Mouse (Mus musculus) cerebellum, postnatal 25 days (tissue): ENCODE data around the gene Zbtb21.
A peak's percentile ranks its signal among the peaks of the same experiment; 100 is the strongest.
"Not testable (repeated sequence)": the region's sequence is repeated elsewhere in the genome, so short reads cannot be mapped to it uniquely, and the experiment has no call there.

ENCODE experiments used
- DNase-seq, 2 experiments: peaks; one replicate each; pipeline ENCODE4 v3.0.0; 2021; ENCODE audit warnings: mixed read lengths in 2 of 2

The Zbtb21 gene

GRCm38 (mm10) chr16:97962151-97962948 is at the start of gene Zbtb21, which contains the start of gene C2cd2:
Gene Zbtb21 (minus strand): TSS chr16:97962622.
Gene C2cd2 (minus strand): TSS chr16:97962598.
- peak; percentile 98 to 99 for DNase-seq

DNA sequence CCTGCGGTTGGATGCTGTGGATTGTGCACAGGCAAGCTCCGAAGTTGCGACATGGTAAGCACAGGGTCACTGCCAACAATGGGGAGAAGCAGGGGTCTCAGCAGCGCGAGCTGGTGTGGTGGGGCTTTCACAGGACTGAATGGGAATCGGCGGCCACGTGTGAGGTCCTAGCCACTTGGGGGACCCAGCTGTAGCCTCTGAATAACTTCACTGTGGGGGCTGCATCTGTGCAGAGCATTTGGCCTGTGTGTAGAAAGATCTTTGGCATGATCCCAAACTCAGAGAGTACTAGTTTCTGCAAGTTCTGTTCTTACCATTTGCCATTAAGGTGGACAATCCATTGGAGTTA is 34.9 kb upstream of the Zbtb21 start:
- not testable (repeated sequence) for DNase-seq

DNA sequence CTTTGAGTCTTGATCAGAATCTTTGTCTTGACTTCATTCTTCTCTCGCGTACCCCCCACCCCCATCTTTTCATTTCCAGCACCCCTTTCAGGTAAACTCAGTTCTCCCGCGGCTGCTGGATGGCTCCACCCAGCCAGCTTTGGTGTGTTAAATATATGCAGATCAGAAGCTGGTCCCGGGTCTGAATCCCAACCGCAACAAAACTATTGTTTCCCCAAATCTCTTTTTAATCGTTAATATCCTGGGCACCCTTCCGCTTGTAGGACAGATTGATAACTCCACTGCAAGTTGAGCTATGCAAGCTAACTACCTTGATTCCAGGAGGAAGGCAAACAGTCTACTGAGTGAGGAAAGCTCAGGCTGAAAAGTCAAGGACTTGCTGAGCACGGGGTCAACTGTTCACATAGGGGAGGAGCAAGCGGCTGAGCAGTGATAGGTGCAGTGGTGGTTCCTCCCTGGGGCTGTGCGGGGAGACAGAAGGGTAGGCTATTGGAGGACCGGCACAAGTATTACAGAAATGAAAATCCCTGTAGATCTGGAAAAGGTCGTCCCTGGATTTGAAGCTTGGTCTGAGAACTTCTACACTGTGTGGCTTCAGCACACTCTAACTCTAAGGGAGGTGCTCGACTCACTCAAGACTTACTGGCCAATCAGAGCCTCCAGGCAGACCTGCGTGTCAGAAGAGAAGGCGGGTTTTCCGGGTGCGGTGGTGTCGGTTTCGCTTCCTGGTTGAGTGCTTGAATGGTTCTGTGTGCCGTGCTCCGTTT is 34.4 kb upstream of the Zbtb21 start, which contains the start of gene B230307C23Rik:
B230307C23Rik (plus strand) TSS at position 700 of the 767 bp plus-strand sequence.
- DNase-seq = peak; percentile 78 to 83

DNA sequence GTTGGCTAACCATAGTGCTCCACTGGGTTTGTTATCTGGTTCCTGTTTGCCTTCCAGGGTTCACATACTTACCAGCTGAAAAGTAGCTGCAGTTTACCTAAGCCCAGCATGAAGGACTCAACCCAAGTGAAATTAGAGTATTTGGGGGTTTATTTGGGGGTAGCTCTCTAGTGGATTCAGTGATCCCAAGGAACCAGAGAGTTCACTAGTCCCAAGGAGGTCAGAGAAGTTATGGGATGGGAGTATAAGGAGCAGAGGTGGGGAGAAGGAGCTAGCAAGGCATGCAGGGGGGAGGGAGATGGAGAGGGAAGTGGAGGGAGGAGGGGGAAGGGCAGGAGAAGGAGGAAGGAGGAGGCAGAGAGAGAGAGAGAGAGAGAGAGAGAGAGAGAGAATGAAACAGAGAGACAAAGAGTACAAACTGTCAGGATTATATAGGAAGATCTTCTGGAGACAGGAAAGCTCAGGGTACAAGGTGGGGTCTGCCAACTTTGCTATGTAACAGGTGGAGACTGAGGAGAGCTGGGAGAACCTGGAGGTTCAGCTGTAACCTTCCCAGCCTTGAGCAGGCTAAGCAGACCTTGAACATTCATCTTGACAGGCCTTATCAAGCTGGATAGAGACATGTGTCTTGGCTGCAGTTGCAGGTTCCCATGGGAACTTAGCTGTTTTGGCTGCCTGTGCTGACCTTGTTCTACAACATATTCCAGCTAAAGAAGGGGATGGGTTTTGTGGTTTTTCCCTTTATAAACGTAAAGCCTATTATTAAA is 33.6 kb upstream of the Zbtb21 start:
- no peak for DNase-seq

GRCm38 (mm10) chr16:97992477-97992876 is 30.1 kb upstream of the Zbtb21 start:
- DNase-seq = not testable (repeated sequence)

DNA sequence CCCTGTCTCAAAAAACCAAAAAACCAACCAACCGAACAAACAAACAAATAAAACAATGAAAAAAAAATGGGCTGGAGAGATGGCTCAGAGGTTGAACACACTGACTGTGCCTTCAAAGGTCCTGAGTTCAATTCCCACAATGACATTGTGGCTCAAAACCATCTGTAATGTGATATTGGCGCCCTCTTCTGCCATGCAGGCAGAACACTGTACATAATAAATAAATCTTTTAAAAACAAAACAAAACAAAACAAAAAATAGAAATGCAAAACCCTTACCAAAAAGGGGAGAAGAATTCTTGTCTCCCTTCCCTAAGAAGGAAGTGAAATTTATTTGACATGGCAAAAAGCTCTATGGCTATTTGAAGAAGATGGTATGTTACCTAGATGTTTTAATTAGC is 29.1 kb upstream of the Zbtb21 start:
- DNase-seq = no peak

DNA sequence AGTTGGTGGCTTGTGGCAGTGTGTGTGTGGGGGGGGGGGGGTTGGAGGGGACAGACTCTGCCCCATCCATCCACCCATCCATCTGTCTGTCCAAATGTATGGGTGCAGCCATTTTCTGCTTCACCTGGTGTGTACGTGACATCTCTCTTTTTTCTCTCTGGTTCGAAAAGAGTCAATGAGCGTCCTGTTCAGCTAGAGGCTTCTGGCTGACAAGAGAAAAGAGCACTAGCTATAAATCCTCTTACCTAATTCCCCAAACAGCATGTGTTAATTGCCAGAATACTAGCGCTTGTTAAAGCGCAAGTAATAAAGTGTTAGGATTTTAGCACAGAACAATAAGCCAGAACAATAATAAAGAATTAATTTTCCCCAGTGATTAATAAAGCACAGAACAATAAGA is 22.2 kb upstream of the Zbtb21 start:
- DNase-seq = no peak

DNA sequence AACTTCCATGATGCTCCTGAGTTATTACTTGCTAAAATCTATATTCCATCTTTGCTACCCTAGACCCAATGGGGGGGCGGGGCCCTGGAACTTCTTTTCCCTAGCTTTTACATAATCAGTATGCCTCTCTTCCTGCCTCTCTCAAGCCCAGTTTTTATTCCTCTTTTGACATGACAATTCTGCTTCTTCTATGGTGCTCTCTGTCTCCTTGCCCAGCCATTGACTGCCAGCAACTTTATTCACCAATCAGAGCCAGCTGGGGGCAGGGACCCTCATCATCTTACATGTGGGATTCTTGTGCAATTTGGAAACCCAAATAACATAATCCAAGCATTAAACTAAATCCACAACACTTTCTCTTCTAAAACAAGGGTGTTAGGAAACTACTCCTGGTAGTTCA is 18.9 kb upstream of the Zbtb21 start:
- DNase-seq = no peak

- no peak for DNase-seq
These were observed 15.3 kb upstream of the Zbtb21 start for GRCm38 (mm10) chr16:97977722-97978121.

DNA sequence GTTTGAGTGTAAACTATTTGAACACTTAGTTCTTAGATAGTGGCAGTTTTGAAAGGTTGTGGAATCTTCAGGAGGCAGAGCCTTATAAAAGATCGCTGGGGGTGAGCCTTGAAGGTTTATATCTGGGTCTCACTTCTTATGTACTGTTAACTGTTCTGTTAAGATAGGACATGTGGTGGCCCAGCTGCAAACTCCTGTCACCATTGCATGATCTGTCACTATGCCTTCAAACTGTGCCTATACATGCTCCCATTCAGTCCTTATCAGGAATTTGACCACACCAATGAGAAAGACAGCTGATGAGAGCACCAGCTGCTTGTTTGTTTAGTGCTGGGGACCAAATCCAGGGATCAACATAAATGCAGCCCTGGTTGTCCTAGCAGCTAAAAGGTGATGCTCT is 14.9 kb upstream of the Zbtb21 start:
- no peak for DNase-seq

GRCm38 (mm10) chr16:97963956-97964540 is 1.6 kb upstream of the Zbtb21 start:
- DNase-seq = no peak

DNA sequence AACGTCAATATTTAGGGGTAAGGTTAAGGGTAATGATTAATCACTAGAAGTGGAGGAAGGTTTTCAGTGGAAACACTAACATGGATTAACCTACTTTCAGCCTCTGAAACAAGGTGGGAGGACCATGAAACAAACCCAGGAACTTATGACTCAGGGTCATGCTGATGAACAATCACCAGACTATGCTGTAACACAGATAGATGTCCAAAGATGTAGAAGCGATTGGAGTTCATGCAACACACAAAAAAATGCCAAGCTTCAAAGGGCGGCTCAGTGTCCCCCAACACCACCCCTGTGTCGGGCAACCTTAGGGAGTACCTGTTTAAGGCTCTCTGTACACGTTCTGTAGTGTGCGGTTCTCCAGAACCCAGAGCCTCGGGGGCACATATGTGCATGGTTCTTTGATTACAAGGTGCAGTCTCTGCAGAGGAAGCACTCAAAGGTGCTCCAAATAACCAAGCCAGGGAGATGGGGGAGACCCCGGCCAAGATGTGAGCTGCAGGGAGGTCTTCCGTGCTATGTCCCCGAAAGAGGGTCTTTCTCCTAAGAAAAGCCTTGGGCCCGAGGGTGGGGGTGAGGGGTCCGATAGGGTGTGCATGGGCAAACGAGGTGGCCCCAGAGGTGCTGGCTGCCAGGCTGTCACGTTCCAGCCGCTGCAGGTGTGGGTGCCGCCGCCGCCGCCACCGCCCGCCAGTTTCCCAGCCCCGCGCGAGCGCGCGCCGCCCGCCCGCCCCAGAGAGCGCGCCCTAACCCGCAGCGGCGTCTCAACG is 856 bp downstream of the Zbtb21 start:
- no peak for DNase-seq

GRCm38 (mm10) chr16:97960348-97960747 is 2.1 kb downstream of the Zbtb21 start:
- no peak for DNase-seq

DNA sequence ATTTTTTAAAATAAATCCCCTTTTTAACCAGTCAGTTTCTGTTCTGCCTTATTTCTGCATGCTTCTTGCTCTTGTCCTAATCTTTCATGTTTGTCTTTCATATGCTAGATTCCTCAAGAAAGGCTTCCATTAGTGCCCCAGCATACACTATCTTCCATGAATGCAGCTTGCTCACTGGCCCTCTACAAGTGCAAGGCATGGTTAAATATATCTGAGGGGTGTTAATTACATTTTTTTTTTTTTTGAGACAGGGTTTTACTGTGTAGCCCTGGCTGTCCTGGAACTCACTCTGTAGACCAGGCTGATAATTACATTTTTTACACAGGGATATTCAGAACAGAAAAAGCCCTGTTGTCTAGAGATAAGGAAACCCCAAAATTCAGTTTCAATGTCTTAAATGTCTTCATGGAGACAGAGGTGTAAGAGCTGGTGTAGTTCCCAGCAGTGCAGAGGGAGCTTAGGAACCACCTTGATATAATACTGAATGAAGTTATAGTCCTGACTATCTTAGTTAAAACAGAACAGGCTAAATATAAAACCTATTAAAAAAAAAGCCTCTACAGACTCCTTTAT is 3.9 kb downstream of the Zbtb21 start:
- no peak for DNase-seq

GRCm38 (mm10) chr16:97957626-97958025 is 4.8 kb downstream of the Zbtb21 start:
- DNase-seq = no peak

- DNase-seq = no peak
These were observed 6.4 kb downstream of the Zbtb21 start for GRCm38 (mm10) chr16:97956011-97956410.

DNA sequence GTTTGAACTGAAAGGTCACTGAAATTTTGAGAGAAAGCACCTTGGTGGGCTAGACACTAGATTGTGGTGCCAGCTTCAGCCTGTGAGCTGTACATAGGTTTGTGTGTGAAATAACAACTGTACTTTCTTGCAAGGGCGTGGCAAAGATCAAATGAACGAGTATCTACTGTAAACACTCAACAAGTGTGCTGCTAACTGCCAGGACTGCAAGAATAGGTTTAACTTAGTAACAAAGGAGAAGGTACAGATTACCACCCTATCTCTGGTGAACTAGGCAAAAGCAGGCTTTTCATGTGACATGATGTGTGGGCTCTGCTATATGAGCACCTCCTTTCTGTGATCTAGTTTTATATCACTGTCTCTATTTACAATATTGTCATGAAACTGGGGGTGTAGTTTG is 9.1 kb downstream of the Zbtb21 start:
- no peak for DNase-seq

DNA sequence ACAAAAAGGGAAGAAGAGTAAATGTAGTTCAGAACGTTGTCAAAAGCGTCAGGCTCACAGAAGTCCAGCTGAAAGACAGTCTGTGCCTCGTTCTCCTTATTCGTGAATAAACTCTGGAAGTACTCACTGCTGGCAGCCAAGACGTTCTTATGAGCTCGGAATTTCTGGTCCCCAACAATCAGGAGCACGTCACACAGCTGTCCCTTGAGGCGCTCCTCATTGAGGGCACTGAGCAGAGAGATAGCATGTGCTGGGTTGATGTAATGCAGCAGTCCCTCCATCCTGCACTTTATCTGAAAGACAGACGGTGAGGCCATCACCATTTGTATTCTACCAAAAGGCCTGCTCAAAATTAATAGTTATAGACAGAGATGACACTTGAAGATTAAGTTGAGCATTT is 9.6 kb downstream of the Zbtb21 start:
- DNase-seq = no peak

DNA sequence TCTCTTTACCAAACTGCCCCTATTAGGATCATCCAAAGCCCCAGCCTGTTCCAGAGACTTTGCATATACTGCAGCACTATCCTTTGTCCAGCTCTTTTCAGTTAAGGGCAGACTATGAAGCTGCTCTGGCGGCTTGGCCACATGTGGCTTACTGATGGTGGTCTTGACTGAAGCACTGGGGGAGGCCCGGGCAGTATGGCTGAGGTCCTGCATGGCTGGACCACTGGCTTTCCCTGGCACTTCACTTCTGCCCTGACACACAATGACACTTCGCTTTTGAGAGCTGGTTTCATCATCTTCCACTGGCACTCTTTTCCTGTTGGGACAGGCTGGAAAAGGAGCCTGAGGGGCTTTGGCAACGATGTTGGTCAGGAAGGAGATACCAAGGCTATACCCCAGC is 10.1 kb downstream of the Zbtb21 start:
- no peak for DNase-seq

DNA sequence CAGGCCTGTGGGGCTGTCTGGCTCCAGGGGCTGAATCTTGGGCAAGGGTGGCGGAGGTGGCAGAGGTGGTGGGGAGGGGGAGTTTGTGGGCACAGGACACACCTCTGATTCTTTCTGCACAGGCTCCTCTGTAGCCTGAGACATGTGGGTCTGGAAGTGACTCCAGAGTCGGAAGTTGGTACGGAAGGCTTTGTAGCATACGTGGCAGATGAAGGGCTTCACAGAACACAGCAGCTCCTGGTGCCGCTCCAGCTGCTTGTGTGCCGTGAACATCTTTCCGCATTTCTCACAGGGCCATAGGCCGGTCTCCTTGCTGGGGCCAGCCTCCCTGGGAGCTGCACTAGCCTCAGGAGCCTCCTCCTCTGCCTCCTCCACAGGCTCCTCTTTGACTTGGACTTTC is 12.4 kb downstream of the Zbtb21 start:
- DNase-seq = no peak

DNA sequence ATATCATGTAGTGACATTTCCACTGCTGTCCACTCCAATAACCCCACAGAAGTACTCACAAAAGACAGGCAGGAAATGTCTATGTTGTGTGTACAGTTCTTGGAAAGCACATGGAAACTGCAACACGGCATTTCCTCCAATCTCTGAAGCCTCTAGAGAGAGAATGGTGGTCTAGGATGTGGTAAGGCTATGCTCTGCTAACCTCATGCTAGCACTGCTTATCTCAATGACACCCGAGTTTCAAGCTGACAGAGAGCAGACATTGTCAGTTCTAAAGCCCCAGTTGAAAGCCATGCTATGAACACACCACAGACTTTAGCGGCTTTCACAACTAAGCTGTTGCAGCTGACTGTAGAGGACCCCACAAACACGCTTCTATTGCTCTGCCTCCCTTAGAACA is 13.6 kb downstream of the Zbtb21 start:
- no peak for DNase-seq

DNA sequence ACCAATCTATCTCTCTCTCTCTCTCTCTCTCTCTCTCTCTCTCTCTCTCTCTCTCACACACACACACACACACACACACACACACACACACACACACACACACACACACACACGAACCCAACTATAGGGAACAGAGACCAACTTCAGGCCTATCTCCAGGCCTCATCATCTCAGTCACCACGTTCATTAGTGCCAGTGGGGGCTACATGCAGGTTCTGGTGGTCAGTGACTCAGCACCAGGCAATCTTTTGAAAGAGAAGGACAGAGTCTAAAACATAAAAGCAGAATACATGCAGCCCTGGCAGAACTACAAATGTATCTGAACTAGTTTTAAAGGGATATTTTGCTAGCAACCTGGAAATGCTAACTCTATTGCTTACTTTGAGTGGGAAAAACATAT is 15.4 kb downstream of the Zbtb21 start:
- DNase-seq = not testable (repeated sequence)
